Mouse (Mus musculus) heart, adult 2 months (tissue): ENCODE measurements around the gene Fam234b.

Experiments
- CTCF ChIP-seq: fragments of 200-600 bp; IDR thresholded peaks from 2 replicates; pipeline ENCODE4 v1.8.1; 2022; ENCODE audit warnings: antibody characterized with exemption, mild to moderate bottlenecking, moderate library complexity
- EP300 ChIP-seq: fragments of 200-500 bp; IDR thresholded peaks from 2 replicates; pipeline ENCODE4 v1.6.1; 2011; ENCODE audit warnings: low read depth, low read length, control low read depth; ENCODE audit not compliant: insufficient read depth

GRCm38 (mm10) chr6:135200122-135200957, 2.6 kb downstream of the Fam234b start:
- TF ChIP-seq CTCF (no peak), EP300 (no peak)
